Mouse (Mus musculus) heart, postnatal 14 days (tissue): ENCODE measurements around the gene Slc13a3. TPM values are rescaled to one million over a fixed set of nuclear protein-coding genes. Genes with fewer than 3 reads are reported as not detected.
A peak's percentile ranks its signal among the peaks of the same experiment; 100 is the strongest.

Source experiments
- DNase-seq, 2 experiments: peaks; one replicate each; pipeline ENCODE4 v3.0.0; 2021 to 2022
- intact Hi-C: fragments of 180-260 bp; cut with DNase I; formaldehyde crosslinking; loops from one replicate; pipeline ENCODE4 v1.15.1; 2025
- total RNA-seq, 2 experiments: library from RNA; stranded (reverse); gene quantifications; 2 replicates each; pipeline ENCODE4 v1.2.3; 2021

The Slc13a3 gene
- total RNA-seq, 2 experiments from 2014 or later = 0.34 to 0.38 TPM

DNA sequence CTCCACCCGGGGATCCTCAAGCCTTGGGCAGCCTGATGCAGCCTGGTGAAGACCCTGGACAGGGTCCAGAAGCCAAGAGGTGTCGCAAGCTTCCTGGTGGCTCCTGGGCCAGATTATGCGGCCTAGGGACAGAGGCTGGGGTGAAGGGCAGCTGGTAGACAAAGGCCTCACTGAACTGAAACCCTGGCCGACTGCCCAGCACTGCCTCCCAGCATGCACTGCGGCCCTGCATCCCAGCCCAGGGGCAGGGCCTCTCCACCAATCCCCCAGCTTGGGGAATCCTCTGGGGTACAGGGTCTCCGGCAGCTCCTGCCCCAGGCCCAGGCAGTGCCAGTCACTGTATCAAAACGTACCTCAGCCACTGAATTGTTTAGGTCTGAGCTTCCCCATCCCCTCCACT lies 55.7 kb downstream of the Slc13a3 start:
- DNase-seq = peak in 1 of 2 experiments; percentile 29
- intact Hi-C loops = no loop called here

DNA sequence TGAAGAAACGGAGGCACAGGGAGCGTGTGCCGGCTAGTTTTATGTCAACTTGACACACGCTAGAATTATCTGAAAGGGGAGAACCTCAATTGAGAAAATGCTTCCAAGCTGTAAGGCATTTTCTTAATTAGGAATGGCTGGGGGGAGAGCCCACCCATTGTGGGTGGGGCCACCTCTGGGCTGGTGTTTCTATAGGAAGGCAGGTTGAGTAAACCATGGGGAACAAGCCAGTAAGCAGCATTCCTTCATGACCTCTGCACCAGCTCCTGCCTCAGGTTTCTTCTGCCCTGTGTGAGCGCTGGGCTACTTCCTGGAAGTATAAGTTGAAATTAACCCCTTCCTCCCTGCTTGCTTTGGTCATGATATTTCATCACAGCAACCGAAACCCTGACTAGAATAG lies 57.2 kb downstream of the Slc13a3 start:
- intact Hi-C loops = no loop called here

GRCm38 (mm10) chr2:165415141-165415721 lies 57.8 kb downstream of the Slc13a3 start:
- DNase-seq = no peak
- intact Hi-C loops = no loop called here

More for the DNA sequence above, 57.2 kb downstream of the Slc13a3 start:
- DNase-seq = no peak

GRCm38 (mm10) chr2:165414321-165414720 lies 58.7 kb downstream of the Slc13a3 start:
- no peak for DNase-seq
- intact Hi-C loops = no loop called here

DNA sequence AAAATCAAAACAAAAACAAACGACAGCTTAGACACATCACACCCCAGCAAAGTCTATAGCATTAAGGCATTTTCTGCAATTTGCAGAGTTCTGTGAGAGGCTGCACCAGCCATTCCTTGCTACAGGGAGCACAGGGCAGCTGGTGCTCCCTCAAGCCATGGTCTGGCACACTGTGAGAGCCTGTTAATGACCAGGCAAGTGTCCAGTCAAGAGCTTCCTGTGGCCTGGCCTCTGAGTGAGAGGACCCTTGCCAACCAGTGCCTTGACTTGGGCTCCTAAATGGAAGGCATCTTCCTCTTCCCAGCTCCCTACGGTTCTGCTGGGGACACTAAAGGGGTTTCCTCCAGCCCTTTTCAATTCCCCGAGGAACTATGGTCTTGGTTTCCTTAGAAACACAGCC lies 59.1 kb downstream of the Slc13a3 start:
- intact Hi-C loops = no loop called here
- no peak for DNase-seq

- intact Hi-C loops = no loop called here
- peak; percentile 74 to 83 for DNase-seq
These were observed 65.2 kb downstream of the Slc13a3 start for GRCm38 (mm10) chr2:165407700-165408301.

DNA sequence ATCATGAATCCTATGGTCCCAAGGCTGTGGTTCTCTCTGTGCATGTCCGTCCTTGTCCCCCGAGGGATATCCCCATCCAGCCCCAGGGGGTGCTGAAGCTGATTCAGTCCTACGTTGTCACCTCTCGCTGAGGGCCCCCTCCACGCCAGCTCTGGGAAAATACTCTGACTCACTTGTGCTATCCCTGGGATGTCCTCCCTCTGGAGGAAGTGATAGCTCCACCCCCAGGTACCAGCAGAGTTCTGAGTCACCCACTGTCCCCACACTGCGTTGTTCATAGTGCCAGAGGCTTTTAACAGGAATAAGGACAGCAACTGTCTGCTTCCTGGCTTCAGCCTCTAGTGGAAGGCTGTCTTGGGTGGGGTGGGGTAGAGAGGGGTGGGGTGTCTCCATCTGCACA lies 67.7 kb downstream of the Slc13a3 start:
- no peak for DNase-seq
- intact Hi-C loops = no loop called here

GRCm38 (mm10) chr2:165404951-165405350 lies 68.1 kb downstream of the Slc13a3 start:
- no peak for DNase-seq
- intact Hi-C loops = no loop called here

DNA sequence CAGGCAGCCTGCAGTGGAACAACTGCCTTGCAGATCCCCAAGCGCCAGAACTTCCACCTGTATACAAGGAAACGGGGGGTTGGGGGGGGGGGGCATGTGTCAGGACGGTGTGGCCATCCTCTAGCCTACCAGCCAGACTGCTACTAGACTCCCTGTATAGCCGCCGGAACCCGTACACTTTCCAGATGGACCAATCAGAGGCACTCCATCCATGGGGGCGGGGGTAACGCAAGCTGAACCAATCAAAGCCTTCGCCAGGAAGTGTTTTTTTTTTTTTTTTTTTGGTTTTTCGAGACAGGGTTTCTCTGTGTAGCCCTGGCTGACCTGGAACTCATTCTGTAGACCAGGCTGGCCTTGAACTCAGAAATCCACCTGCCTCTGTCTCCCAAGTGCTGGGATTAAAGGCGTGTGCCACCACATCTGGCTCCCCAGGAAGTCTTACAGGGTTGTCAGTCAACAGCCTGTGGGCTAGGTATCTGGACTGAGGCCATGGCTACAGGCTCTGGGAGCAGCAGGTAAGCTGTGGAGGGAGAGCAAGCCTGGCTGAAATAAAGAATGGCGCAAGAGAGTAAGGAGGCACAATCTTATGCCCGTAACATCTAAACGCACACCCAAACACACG lies 74.8 kb downstream of the Slc13a3 start:
- intact Hi-C loops = no loop called here
- no peak for DNase-seq

DNA sequence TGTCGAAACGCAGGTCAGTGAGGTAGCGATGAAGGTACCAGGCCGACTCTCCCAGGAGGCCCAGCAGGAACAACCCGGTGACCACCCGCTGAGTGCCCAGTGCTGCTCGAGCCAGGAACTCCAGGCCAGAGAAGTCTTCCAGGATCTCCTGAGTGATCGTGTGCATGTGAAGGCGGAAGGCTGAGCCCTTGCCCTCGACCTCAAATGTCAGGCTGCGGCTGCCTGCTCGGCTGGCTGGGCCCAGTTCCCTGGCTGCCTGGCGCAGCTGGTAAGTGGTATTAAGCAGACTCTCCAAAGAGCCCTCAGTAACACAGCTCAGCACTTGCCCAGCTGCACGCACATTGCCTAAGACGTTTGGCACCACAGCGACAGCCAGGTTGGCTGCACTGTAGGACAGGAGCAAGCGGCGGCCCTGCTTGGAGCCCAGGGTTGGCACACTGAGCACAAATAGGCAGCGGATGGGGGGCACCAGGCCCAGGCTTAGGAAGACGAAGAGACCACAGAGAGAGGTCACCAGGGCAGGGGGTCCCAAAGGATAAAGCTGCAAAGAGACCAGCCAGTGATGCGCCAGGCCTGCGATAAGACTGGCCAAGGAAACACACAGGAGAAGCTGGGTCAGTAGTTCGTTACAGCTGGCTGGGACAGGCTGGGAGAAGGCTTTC lies 75.4 kb downstream of the Slc13a3 start:
- DNase-seq = peak in 1 of 2 experiments; percentile 19
- intact Hi-C loops = no loop called here

DNA sequence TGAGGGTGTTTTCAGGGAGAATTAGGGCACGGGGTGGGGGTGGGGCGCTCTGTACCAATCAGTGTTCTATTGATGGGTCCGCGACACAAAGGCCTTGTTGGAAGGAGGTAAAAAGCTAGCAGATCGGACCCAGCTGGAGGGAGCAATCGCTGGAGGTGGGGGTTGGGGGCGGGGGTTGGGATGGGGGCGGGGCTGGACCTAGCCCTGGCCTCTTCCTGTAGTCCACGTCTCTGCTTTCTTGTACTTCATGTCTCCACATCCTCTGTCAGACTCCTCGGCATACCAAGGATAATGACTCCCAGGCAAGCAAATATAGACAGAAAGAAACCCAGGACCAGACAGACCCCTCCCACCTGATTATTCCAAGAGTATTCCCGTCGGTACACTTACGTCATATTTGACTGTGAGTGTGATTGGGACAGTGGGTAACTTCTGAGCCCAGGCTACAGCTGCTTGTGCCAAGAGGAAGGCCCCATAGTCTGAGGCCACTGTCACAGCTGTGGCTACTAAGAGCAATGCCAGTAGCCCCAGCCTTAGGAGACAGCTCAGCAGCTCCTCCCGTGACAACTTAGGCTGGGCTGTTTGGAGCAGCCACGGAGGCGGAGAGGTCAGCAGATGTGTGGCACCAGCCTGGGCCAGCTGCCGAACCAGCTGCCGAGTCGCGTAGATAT lies 76.1 kb downstream of the Slc13a3 start:
- intact Hi-C loops = no loop called here
- DNase-seq = peak; percentile 21 to 53

- intact Hi-C loops = loop anchor here (2.0 kb wide), 1 partner anchor 95 kb away; no protein-coding TSS in a partner anchor
These were observed 80.9 kb downstream of the Slc13a3 start for GRCm38 (mm10) chr2:165392156-165392555.

DNA sequence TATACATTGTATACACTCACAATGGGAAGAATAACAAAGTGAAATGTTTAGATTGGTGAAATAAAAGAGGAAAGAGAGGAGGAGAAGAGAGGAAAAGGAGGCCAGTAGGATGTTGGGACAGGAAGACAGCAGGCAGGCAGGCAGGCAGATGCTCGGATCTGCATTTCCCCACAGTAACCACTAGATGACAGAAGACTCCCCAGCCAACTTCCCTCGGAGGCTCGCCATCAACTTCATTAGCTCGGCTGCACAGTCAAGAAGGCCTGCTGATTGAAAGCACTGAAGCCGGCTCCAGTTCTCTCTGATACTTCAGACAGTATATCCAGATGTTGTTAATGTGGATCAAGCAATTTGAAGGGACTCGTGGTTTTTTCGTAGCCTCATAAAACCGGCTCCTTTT lies 81.5 kb downstream of the Slc13a3 start:
- intact Hi-C loops = no loop called here
- DNase-seq = peak; percentile 53 to 65

More at GRCm38 (mm10) chr2:165392156-165392555, 80.9 kb downstream of the Slc13a3 start:
- no peak for DNase-seq

- intact Hi-C loops = no loop called here
- no peak for DNase-seq
These were observed 83.6 kb downstream of the Slc13a3 start for GRCm38 (mm10) chr2:165389299-165389952.

GRCm38 (mm10) chr2:165387844-165388495 lies 85.1 kb downstream of the Slc13a3 start, which contains the start of gene Zfp334:
TSS of gene Zfp334 (minus strand) at chr2:165388259.
- intact Hi-C loops = no loop called here
- DNase-seq = peak; percentile 96

- no peak for DNase-seq
- intact Hi-C loops = no loop called here
These were observed 85.7 kb downstream of the Slc13a3 start for GRCm38 (mm10) chr2:165387370-165387769.

DNA sequence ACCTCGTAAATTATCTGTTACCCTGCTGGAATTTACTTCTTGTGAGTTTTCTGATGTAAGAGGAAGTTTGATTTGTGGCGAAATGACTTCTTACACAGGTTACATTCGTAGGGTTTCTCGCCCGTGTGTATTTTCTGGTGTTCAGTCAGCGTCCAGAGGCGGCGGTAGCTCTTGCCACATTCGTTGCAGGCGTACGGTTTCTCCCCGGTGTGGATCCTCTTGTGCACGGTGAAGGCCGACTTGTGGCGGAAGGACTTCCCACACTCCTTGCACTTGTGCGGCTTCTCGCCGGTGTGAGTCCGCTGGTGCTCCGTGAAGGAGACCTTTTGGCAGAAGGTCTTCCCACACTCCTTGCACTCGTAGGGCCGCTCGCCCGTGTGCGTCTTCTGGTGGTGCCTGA lies 93.0 kb downstream of the Slc13a3 start:
- no peak for DNase-seq
- intact Hi-C loops = no loop called here

DNA sequence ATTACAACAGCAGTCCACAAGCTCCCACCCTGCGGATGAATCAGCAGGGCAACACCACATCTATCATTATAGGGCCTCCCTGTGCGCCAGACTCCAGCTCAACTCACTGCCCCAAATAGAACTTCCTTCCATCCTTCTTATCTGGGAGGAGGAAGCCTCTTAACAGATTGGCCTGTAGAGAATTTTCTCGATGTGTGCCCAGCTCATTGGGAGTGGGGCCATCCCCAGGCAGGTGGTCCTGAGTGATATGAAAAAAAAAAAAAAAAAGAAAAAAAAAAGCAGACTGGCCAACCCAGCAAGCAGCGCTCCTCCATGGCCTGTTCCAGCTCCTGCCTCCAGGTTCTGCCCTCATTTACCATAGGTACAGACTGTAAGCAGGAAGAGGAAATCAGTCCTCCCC lies 97.0 kb downstream of the Slc13a3 start:
- intact Hi-C loops = no loop called here
- DNase-seq = no peak

DNA sequence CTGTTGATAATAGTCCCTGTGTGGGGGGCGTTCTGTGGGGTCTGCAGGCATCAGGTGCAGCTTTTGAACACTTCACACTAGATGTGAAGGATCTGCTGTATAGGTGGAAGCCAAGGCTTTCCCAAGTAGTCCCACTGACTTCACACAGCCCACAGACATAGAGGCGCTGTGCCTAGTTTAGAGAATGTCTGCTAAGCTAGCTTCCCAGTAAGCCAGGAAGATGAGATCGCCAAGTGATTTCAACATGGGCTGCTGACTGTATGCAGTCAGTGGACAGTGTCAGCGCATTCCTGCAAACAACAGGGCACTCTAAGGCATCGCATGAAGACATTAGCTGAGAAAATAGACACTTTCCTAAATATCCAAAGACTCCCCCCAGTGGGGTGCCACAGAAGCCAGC lies 97.6 kb downstream of the Slc13a3 start:
- intact Hi-C loops = no loop called here
- no peak for DNase-seq

- DNase-seq = no peak
- intact Hi-C loops = no loop called here
These were observed 102.0 kb downstream of the Slc13a3 start for GRCm38 (mm10) chr2:165371066-165371465.
